Mouse (Mus musculus): ENCODE results near the gene Sprr2a2.
A peak's percentile ranks its signal among the peaks of the same experiment; 100 is the strongest.
"Not testable (repeated sequence)": the region's sequence is repeated elsewhere in the genome, so short reads cannot be mapped to it uniquely, and the experiment has no call there.

Gene Sprr2a2

DNA sequence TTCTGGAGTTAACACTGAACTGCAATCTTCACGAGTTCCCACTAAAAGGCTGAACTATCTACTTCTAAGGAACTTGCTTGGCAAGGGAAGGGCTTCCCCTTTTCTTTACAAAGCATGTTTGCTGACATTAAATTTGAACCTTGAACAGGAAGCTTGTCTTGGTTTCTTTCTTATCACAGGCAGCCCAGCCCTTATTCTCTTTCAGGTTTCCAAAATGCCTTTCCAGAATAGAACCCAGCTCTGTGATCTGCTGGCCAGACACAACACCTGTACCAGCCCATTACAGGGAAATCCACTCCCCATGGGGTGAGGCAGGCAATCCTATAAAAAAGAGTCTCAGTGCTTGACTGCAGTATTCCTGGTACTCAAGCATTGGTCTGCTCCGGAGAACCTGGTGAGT lies at the start of gene Sprr2a2, which contains the start of gene Sprr2a1:
Gene Sprr2a2, plus strand, starts transcription at position 352 of the 400 bp plus-strand sequence.
Gene Sprr2a1, plus strand, starts transcription at position 231 of the 400 bp plus-strand sequence.
- not testable (repeated sequence) for DNase-seq

DNA sequence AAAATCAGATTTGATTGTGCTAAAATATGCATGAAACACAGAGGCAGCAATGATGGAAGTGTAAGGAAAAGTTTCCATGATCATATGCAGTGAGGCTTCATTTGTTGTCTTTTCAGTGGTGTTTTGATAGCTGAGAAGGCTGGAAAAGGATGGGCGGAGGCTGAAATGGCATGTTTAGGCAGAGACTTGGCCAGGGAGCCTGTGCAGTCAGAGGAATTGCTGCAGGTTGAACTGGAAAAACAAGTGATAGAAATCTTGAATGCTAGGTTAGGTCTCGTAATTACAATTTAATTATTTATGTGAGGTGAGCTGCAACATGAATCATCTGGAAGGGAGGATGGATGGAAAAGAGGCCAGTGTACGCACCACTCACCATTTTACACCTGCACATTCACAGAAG lies 45.9 kb upstream of the Sprr2a2 start:
- peak in 1 of 2 experiments; percentile 12 for DNase-seq

DNA sequence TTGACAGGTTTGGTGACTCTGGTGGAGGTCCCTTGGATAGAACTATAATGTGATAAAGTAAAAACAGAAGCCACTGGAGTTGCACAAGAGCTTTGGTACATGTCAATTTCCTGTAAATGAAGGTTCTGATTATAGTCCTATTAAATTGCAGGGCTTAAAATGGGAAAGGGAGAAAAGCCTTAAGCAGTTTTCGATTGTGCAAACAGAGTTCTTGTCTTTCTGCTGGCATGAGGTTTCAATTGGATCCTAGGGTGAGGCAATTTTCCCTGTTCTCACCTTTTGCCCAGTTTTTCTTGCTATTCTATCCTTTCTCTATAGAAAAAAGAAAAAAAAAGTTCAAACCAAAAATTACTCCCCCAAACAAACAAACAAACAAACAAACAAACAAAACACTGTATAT lies 38.8 kb upstream of the Sprr2a2 start:
- DNase-seq = no peak

DNA sequence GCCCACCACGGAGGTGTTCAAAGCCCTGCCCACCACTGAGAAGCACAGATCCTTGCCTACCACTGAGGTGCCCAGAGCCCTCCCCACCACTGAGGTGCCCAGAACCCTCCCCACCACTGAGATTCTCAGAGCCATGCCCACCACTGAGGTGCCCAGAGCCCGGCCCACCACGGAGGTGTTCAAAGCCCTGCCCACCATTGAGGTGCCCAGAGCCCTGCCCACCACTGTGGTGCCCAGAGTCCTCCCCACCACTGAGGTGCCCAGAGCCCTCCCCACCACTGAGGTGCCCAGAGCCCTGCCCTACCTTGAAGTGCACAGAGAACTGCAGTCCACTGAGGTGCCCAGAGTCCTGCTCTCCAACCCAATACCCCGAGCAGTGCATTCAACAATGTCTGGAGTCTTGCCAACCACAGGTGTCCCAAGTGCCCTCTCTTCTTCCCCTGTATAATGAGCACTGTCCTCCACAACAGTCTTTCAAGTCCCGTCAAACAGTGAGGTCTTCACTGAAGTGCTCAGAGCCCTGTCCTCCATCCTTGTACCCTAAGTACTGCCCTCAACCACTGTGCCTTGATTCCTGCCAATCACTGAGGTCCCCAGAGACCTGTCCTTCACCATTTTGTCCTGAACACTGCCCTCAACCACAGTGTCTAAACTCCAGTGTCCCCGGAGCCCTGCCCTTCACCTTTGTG lies 20.1 kb upstream of the Sprr2a2 start:
- no peak for DNase-seq

DNA sequence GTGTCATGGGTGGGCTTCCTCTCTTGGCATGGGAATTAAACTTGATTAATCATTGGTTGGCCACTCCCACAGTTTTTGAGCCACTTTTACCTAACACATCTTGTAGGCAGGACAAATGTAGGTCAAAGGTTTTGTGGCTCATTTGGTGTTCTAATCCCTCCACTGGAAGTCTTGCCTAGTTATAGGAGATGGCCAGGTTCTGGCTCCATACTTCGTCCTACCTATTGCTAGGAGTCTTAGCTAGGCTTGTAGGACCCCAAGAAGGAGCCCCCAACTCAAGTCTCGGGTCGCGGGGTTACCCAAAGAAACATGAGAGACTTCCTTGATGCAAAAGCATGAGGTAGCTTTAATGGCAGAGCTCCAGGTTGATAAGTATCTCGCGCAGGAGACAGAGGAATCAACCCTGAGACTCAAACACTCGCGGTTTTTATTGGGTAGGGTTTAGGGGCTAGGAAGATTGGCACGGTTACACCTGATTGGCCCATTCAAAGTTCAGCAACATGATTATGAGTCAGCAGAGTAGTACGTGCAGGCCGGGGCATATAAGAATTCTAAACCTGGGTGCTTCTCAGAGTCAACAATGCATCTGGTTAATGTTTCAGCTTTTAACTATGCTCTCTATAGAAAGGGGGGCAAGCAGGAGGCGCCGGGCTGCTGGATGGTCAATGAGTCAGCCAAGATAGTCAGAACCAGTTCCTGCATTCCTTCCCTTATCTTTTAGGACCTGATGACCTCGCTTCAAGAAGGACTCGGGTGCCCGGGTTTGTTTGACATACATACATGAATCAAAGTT lies 4.4 kb upstream of the Sprr2a2 start:
- DNase-seq = not testable (repeated sequence)

DNA sequence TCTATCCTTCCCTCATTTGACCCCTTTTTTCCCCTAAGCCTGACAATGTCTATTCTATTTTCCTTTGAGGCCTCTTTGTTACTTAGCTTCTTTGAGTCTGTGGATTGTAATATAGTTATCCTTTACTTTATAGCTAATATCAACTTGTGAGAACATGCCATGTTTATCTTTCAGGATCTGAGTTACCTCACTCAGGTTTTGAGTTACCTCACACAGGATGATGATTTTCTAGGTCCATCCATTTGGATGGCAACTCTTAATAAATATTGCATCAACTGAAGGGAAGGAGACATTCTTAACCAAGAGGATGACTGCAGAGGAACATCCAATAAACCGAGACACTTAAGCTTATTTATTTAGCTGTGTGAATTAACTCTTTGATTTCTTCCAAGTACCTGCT lies 3.7 kb upstream of the Sprr2a2 start:
- DNase-seq = not testable (repeated sequence)

DNA sequence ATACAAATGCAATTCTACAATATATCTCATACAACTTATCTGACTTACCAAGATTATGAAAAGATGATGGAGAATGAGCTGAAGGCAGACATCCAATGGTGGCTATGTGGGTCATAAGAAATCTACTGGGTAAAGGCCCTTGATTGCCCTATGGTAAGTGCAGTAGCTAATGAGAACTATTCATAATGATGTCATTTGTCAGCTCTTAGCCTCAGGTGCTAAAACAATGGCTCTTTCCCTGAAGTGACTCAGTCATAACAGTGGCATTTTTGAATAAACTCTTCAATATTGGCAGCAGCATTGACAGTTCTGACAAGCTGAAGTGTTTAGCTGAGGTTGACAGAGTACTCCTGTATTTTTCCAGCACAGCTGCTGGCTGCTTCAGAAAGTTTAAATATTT lies 2.1 kb upstream of the Sprr2a2 start:
- not testable (repeated sequence) for DNase-seq

DNA sequence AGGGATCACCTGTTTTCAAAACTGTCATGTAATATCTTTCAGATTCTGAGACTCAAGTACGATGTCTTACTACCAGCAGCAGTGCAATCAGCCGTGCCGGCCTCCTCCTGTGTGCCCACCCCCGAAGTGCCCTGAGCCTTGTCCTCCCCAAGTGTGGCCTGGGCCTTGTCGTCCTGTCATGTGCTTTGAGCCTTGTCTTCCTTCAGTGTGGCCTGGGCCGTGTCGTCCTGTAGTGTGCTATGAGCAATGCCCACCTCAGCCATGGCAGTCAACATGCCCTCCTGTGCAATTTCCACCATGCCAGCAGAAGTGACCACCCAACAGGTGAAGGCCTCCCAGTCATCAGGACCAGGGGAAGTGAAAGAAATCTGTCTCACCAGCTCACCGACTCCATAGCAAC lies 3.3 kb downstream of the Sprr2a2 start:
- not testable (repeated sequence) for DNase-seq

DNA sequence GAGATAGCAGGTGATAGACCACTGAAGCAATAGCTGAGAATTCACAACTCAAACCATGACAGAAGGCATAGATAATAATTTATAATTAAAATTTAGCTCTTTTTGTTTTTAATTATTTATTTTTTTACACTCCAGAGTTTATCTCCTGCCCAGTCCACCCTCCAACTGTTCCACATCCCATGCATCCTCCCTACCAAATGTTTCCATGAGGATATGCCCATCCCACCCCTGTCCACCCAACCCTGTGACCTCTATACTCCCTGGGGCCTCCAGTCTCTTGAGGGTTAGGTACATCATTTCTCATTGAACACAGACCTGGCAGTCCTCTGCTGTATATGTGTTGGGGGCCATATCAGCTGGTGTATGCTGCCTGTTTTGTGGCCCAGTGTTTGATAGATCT lies 8.0 kb downstream of the Sprr2a2 start:
- DNase-seq = not testable (repeated sequence)

DNA sequence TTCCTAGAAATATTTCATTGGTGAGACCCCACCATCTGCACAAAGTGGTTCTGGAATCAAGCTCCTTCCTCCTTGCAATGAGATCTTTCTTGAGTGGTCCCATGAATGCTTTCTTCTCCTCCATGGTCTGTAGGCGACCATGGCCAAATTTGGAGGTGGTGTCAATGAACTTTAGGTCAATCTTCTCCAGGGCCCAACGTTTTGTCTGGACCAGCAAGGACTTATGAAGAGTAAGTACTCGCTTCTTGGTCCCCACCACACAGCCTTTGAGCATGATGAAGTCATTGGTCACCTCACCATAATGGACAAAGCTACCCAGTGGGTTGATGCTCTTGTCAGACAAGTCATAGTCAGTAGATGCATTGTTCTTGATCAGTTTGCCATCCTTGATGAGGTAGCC lies 11.7 kb downstream of the Sprr2a2 start:
- DNase-seq = not testable (repeated sequence)

DNA sequence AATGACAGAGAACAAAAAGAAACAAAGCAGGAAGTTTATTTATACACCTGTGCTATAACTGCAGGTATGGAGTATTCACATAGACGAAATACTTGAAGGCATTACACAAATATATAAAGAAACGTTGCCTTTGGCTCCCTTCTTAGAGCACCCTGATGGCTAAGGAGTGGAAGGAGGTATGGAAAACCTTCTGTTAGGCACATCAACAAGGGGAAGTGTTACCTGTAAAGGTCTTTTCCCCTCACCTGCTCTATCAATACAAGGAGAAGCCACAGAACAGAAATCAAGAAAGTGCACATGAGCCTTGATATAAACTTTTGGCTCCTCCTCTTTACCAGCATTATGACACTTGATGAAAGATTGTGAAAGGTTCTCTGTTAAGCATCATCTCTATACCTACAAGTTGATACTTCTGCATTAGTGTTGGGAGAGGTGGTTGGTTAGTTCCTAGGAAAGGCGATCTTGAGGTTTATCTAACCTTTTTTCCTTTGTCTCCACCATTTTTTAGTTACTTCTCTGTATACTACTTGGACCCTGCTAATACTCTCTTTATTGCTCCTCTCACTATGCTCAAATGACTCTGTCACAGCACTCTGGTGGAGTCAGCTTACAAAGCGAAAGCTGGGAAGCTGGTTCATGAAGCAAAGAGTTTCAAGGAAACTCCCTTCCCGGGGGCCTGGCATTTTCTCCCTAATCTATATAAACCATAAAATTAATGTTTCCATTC lies 20.9 kb downstream of the Sprr2a2 start:
- DNase-seq = not testable (repeated sequence)

DNA sequence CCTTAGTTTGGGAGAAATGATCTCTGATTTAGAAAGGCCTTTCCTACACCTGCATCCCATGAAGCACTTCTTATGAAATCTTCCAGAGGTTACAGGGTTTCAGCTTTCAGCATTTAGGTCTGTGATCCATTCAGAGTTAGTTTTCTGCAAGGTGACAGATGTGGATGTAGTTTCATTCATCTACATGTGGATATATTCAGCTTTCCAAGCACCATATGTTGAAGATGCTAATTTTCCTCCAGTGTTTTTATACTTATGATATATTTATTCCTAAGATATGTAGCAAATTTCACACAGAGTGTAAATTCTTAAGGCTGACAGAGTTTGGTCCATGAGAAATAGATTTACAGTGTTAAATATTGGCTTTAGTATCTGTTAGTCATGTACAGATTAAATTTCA lies 23.0 kb downstream of the Sprr2a2 start:
- not testable (repeated sequence) for DNase-seq

DNA sequence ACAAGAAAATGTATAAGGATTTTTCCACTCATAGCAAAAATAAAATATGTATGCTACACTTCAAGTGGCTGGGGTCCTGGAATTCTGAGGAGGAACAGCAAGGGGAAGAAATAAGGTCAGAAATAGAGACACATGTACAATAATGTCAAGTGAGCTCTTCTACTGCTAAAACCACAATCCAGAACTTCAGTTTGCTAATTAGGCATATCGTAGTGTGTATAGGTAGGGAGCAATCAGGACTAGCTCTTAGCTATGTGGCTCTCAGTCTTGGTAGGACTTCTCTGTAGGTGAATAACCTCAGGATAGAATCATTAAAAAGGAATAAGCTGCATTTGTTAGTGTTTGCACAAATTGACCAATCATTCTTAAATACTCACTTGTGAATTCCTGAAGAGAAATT lies 23.5 kb downstream of the Sprr2a2 start:
- not testable (repeated sequence) for DNase-seq

DNA sequence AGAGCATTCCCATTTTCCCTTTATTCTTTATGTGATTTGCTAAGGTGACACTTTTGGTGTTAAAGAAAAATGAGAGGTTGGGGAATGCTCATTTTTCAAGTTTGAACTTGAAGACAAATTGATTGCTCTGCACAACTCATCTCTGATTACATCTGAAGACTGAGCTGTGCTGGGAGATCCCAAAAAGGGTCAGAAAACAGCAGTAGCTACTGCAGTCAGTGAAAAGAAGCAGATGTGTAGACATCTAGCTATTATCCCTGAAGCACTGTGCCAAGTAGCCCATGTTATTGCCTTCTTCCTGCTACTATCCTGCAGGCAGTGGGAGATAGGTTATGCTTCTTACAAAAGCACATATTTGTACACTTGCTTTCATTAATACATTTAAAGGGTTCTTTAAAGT lies 29.1 kb downstream of the Sprr2a2 start:
- DNase-seq = not testable (repeated sequence)

DNA sequence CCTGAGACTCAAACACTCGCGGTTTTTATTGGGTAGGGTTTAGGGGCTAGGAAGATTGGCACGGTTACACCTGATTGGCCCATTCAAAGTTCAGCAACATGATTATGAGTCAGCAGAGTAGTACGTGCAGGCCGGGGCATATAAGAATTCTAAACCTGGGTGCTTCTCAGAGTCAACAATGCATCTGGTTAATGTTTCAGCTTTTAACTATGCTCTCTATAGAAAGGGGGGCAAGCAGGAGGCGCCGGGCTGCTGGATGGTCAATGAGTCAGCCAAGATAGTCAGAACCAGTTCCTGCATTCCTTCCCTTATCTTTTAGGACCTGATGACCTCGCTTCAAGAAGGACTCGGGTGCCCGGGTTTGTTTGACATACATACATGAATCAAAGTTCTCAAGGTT lies 30.5 kb downstream of the Sprr2a2 start:
- DNase-seq = not testable (repeated sequence)

DNA sequence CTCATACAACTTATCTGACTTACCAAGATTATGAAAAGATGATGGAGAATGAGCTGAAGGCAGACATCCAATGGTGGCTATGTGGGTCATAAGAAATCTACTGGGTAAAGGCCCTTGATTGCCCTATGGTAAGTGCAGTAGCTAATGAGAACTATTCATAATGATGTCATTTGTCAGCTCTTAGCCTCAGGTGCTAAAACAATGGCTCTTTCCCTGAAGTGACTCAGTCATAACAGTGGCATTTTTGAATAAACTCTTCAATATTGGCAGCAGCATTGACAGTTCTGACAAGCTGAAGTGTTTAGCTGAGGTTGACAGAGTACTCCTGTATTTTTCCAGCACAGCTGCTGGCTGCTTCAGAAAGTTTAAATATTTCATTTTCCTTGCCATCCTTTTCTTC lies 32.8 kb downstream of the Sprr2a2 start:
- not testable (repeated sequence) for DNase-seq

DNA sequence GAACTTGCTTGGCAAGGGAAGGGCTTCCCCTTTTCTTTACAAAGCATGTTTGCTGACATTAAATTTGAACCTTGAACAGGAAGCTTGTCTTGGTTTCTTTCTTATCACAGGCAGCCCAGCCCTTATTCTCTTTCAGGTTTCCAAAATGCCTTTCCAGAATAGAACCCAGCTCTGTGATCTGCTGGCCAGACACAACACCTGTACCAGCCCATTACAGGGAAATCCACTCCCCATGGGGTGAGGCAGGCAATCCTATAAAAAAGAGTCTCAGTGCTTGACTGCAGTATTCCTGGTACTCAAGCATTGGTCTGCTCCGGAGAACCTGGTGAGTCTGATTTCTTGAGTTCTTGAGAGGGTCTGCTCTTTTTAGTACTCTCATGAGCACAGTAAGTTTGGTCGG lies 34.7 kb downstream of the Sprr2a2 start:
- DNase-seq = not testable (repeated sequence)

DNA sequence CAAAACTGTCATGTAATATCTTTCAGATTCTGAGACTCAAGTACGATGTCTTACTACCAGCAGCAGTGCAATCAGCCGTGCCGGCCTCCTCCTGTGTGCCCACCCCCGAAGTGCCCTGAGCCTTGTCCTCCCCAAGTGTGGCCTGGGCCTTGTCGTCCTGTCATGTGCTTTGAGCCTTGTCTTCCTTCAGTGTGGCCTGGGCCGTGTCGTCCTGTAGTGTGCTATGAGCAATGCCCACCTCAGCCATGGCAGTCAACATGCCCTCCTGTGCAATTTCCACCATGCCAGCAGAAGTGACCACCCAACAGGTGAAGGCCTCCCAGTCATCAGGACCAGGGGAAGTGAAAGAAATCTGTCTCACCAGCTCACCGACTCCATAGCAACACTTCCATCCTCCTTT lies 38.1 kb downstream of the Sprr2a2 start:
- DNase-seq = not testable (repeated sequence)

DNA sequence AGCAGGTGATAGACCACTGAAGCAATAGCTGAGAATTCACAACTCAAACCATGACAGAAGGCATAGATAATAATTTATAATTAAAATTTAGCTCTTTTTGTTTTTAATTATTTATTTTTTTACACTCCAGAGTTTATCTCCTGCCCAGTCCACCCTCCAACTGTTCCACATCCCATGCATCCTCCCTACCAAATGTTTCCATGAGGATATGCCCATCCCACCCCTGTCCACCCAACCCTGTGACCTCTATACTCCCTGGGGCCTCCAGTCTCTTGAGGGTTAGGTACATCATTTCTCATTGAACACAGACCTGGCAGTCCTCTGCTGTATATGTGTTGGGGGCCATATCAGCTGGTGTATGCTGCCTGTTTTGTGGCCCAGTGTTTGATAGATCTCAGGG lies 42.8 kb downstream of the Sprr2a2 start:
- not testable (repeated sequence) for DNase-seq

DNA sequence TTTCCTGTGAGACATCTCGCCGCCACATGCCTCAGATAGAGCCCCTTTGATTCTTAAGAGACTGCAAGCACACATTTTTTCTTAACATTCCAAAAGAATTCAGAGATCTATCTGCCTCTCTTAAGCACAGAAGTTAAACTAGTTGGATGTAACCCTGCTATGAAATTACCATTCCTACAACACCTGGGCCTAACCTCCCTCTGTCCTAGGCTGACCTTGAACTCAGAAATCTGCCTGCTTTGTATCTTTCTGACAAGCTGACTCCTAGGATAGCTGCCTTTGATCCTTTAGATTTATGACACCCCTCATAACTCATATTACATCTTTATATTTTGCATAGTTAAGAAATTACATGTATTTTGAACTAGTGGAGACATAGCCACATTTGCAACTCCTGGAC lies 47.7 kb downstream of the Sprr2a2 start:
- not testable (repeated sequence) for DNase-seq

DNA sequence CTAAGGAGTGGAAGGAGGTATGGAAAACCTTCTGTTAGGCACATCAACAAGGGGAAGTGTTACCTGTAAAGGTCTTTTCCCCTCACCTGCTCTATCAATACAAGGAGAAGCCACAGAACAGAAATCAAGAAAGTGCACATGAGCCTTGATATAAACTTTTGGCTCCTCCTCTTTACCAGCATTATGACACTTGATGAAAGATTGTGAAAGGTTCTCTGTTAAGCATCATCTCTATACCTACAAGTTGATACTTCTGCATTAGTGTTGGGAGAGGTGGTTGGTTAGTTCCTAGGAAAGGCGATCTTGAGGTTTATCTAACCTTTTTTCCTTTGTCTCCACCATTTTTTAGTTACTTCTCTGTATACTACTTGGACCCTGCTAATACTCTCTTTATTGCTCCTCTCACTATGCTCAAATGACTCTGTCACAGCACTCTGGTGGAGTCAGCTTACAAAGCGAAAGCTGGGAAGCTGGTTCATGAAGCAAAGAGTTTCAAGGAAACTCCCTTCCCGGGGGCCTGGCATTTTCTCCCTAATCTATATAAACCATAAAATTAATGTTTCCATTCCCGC lies 55.8 kb downstream of the Sprr2a2 start:
- DNase-seq = not testable (repeated sequence)

DNA sequence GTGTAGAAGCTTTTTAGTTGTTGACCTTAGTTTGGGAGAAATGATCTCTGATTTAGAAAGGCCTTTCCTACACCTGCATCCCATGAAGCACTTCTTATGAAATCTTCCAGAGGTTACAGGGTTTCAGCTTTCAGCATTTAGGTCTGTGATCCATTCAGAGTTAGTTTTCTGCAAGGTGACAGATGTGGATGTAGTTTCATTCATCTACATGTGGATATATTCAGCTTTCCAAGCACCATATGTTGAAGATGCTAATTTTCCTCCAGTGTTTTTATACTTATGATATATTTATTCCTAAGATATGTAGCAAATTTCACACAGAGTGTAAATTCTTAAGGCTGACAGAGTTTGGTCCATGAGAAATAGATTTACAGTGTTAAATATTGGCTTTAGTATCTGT lies 57.8 kb downstream of the Sprr2a2 start:
- DNase-seq = not testable (repeated sequence)

DNA sequence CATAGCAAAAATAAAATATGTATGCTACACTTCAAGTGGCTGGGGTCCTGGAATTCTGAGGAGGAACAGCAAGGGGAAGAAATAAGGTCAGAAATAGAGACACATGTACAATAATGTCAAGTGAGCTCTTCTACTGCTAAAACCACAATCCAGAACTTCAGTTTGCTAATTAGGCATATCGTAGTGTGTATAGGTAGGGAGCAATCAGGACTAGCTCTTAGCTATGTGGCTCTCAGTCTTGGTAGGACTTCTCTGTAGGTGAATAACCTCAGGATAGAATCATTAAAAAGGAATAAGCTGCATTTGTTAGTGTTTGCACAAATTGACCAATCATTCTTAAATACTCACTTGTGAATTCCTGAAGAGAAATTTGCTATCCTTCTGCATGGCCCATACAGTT lies 58.3 kb downstream of the Sprr2a2 start:
- DNase-seq = not testable (repeated sequence)

All from kidney, adult 8-10 months (tissue).